Mouse (Mus musculus) liver, postnatal 0 days (tissue): ENCODE results near the gene Esrra.

Experiments
- CTCF ChIP-seq: sonication (generic); IDR thresholded peaks from 2 replicates; pipeline ENCODE4 v1.5.1; 2016; ENCODE audit warnings: antibody characterized with exemption, low read depth
- EP300 ChIP-seq: IDR thresholded peaks from 2 replicates; pipeline ENCODE4 v1.6.1; 2016; ENCODE audit warnings: antibody characterized with exemption, low read depth, mild to moderate bottlenecking

DNA sequence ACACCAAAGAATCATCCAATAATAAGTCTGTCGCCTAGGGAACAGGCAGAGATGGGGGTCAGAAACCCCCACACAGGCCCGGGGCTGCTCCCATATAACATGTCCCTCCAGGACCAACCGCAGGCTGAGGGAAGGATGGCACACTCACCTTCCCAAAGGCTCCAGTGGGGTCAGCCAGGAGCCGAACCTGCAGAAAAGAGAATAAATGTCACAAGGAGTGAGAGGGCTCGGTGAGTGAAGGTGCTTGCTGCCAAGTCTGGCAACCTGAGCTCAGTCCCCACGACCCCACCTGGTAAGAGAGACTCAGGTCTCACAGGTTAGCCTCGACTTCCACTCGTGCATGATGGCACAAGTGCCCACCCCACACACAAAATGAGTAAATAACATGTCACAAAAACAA, 14.5 kb downstream of the Esrra start:
- TF ChIP-seq CTCF (no peak), EP300 (no peak)
